Mouse (Mus musculus) kidney, postnatal 10 days (tissue): Measurements from ENCODE around the gene Tmem200a.
A peak's percentile ranks its signal among the peaks of the same experiment; 100 is the strongest.
"Not testable (repeated sequence)": the region's sequence is repeated elsewhere in the genome, so short reads cannot be mapped to it uniquely, and the experiment has no call there.

Experiments used
- DNase-seq: peaks from one replicate; pipeline ENCODE4 v3.0.0; 2021; ENCODE audit warnings: mixed read lengths

The Tmem200a gene

GRCm38 (mm10) chr10:25962863-25963262 lies 116.0 kb downstream of the Tmem200a start:
- DNase-seq, result no peak

GRCm38 (mm10) chr10:25961066-25961465 lies 117.8 kb downstream of the Tmem200a start:
- DNase-seq, result no peak

GRCm38 (mm10) chr10:25958762-25959753 lies 119.8 kb downstream of the Tmem200a start:
- DNase-seq, result no peak

- no peak for DNase-seq
These were observed 124.1 kb downstream of the Tmem200a start for GRCm38 (mm10) chr10:25954641-25955228.

- DNase-seq, result no peak
These were observed 126.0 kb downstream of the Tmem200a start for GRCm38 (mm10) chr10:25952838-25953237.

GRCm38 (mm10) chr10:25952150-25952549 lies 126.7 kb downstream of the Tmem200a start:
- no peak for DNase-seq

- no peak for DNase-seq
These were observed 133.0 kb downstream of the Tmem200a start for GRCm38 (mm10) chr10:25945866-25946265.

GRCm38 (mm10) chr10:25944641-25945040 lies 134.2 kb downstream of the Tmem200a start:
- DNase-seq, result no peak

- no peak for DNase-seq
These were observed 147.1 kb downstream of the Tmem200a start for GRCm38 (mm10) chr10:25931796-25932195.

- peak; percentile 31 for DNase-seq
These were observed 149.3 kb downstream of the Tmem200a start for GRCm38 (mm10) chr10:25929401-25930150.

GRCm38 (mm10) chr10:25928861-25929368 lies 149.9 kb downstream of the Tmem200a start:
- DNase-seq, result no peak

GRCm38 (mm10) chr10:25928448-25928786 lies 150.4 kb downstream of the Tmem200a start:
- DNase-seq, result no peak

GRCm38 (mm10) chr10:25927553-25928447 lies 151.1 kb downstream of the Tmem200a start:
- DNase-seq, result no peak

- DNase-seq, result no peak
These were observed 158.1 kb downstream of the Tmem200a start for GRCm38 (mm10) chr10:25920640-25921278.

- DNase-seq, result no peak
These were observed 160.7 kb downstream of the Tmem200a start for GRCm38 (mm10) chr10:25918103-25918502.

GRCm38 (mm10) chr10:25910270-25910669 lies 168.6 kb downstream of the Tmem200a start:
- no peak for DNase-seq

- no peak for DNase-seq
These were observed 170.5 kb downstream of the Tmem200a start for GRCm38 (mm10) chr10:25908027-25909012.

GRCm38 (mm10) chr10:25894126-25894525 lies 184.7 kb downstream of the Tmem200a start:
- not testable (repeated sequence) for DNase-seq

GRCm38 (mm10) chr10:25887225-25887624 lies 191.6 kb downstream of the Tmem200a start:
- DNase-seq, result no peak

- no peak for DNase-seq
These were observed 194.3 kb downstream of the Tmem200a start for GRCm38 (mm10) chr10:25884512-25884911.
